Mouse (Mus musculus) embryo, embryonic 11 days (tissue): ENCODE results near the gene Rhbdd2.

Experiments
- DNase-seq: peaks from one replicate; pipeline ENCODE4 v3.0.0-alpha.2; 2015

Gene Rhbdd2

GRCm38 (mm10) chr5:135682942-135683570, 50.6 kb downstream of the Rhbdd2 start:
- no peak for DNase-seq

- no peak for DNase-seq
Measured at GRCm38 (mm10) chr5:135690401-135690800, 58.0 kb downstream of the Rhbdd2 start.

- no peak for DNase-seq
Measured at GRCm38 (mm10) chr5:135691266-135691665, 58.8 kb downstream of the Rhbdd2 start.

GRCm38 (mm10) chr5:135693281-135693853, 60.9 kb downstream of the Rhbdd2 start:
- no peak for DNase-seq

GRCm38 (mm10) chr5:135695277-135695721, 62.9 kb downstream of the Rhbdd2 start:
- DNase-seq, result no peak
